Mouse (Mus musculus) kidney, postnatal 0 days (tissue): ENCODE measurements at regions not wholly inside any gene's neighbourhood (a gene's known extent, or its start where the extent isn't known, plus 50 kb on each side); places are given as distances from the start of the nearest gene placed in this dataset.

Experiments used
- ATAC-seq: fragments of 200-750 bp; cut with Nextera tagmentation; replicated peaks from 2 replicates; pipeline ENCODE4 v1.8.0; 2017; ENCODE audit warnings: low read depth, moderate number of reproducible peaks, moderate TSS enrichment, moderate library complexity; ENCODE audit not compliant: low FRiP score
- DNase-seq: peaks from one replicate; pipeline ENCODE4 v3.0.0-alpha.2; 2016; ENCODE audit warnings: low spot score
- H3K27ac ChIP-seq: fragments of 300-500 bp; sonication (generic); 2 replicates; pipeline ENCODE4 v1.5.1; 2014; ENCODE audit warnings: mild to moderate bottlenecking
- H3K27me3 ChIP-seq: fragments of 300-500 bp; sonication (generic); 2 replicates; pipeline ENCODE4 v1.6.1; 2014; ENCODE audit warnings: low read length, mixed read lengths; ENCODE audit not compliant: insufficient read depth
- H3K36me3 ChIP-seq: fragments of 300-500 bp; sonication (generic); 2 replicates; pipeline ENCODE4 v1.6.1; 2014; ENCODE audit warnings: low read length, mixed read lengths; ENCODE audit not compliant: insufficient read depth
- H3K4me1 ChIP-seq: fragments of 300-500 bp; sonication (generic); replicated peaks from 2 replicates; pipeline ENCODE4 v1.6.1; 2014; ENCODE audit warnings: antibody characterized with exemption, low read length, mixed read lengths; ENCODE audit not compliant: insufficient read depth
- H3K4me2 ChIP-seq: fragments of 300-500 bp; sonication (generic); 2 replicates; pipeline ENCODE4 v1.6.1; 2014; ENCODE audit warnings: mild to moderate bottlenecking, low read length, moderate library complexity, mixed read lengths
- H3K4me3 ChIP-seq: fragments of 300-500 bp; sonication (generic); replicated peaks from 2 replicates; pipeline ENCODE4 v1.5.1; 2014; ENCODE audit warnings: low read depth, low read length
- H3K9ac ChIP-seq: fragments of 300-500 bp; sonication (generic); 2 replicates; pipeline ENCODE4 v1.6.1; 2014; ENCODE audit warnings: low read depth, low read length
- H3K9me3 ChIP-seq: fragments of 300-500 bp; sonication (generic); replicated peaks from 2 replicates; pipeline ENCODE4 v1.6.1; 2016; ENCODE audit warnings: low read length, inconsistent platforms, mixed read lengths
- CTCF ChIP-seq: IDR thresholded peaks from 2 replicates; pipeline ENCODE4 v1.5.1; 2016; ENCODE audit warnings: antibody characterized with exemption, low read depth, mild to moderate bottlenecking, moderate library complexity
- WGBS: fragments of 180-500 bp; shearing (Covaris S2); extraction: QIAGEN DNeasy Blood & Tissue Kit; methylation state at CpG from one replicate; pipeline ENCODE4 v1.1.7; 2014; 5-methylcytosine and 5-hydroxymethylcytosine counted together

- Histone ChIP-seq H3K9me3 (no peaks in the 10 kb centered on the region), H3K27ac (no peak overlapping the region), H3K36me3 (no peaks in the 10 kb centered on the region), H3K27me3 (no peaks in the 10 kb centered on the region), H3K4me2 (no peak overlapping the region), H3K4me1 (no peaks in the 10 kb centered on the region), H3K4me3 (no peak overlapping the region), H3K9ac (no peak overlapping the region)
- WGBS: 74% methylated on average over 1 of the region's 1 CpGs
- ATAC-seq: no peak
- DNase-seq: no peak
- no peak for TF ChIP-seq CTCF
Observed at GRCm38 (mm10) chr4:69614901-69615300, 660.7 kb upstream of the Brinp1 start.

GRCm38 (mm10) chr4:69611681-69612300, 657.6 kb upstream of the Brinp1 start:
- Histone ChIP-seq H3K4me3 (no peak overlapping the region), H3K27ac (no peak overlapping the region), H3K36me3 (no peaks in the 10 kb centered on the region), H3K9me3 (no peaks in the 10 kb centered on the region), H3K9ac (no peak overlapping the region), H3K27me3 (no peaks in the 10 kb centered on the region), H3K4me2 (no peak overlapping the region), H3K4me1 (no peaks in the 10 kb centered on the region)
- no peak for TF ChIP-seq CTCF
- DNase-seq (no peak), ATAC-seq (no peak)
- 59% methylated on average over 5 of the region's 5 CpGs for whole genome bisulfite sequencing

GRCm38 (mm10) chr4:69608885-69609284, 654.7 kb upstream of the Brinp1 start:
- Histone ChIP-seq H3K27me3 (no peaks in the 10 kb centered on the region), H3K27ac (no peak overlapping the region), H3K4me2 (no peak overlapping the region), H3K36me3 (no peaks in the 10 kb centered on the region), H3K4me3 (no peak overlapping the region), H3K4me1 (no peaks in the 10 kb centered on the region), H3K9ac (no peak overlapping the region), H3K9me3 (no peaks in the 10 kb centered on the region)
- no peak for ATAC-seq
- no peak for DNase-seq
- 84% methylated on average over 1 of the region's 1 CpGs for WGBS
- TF ChIP-seq CTCF: no peak

DNA sequence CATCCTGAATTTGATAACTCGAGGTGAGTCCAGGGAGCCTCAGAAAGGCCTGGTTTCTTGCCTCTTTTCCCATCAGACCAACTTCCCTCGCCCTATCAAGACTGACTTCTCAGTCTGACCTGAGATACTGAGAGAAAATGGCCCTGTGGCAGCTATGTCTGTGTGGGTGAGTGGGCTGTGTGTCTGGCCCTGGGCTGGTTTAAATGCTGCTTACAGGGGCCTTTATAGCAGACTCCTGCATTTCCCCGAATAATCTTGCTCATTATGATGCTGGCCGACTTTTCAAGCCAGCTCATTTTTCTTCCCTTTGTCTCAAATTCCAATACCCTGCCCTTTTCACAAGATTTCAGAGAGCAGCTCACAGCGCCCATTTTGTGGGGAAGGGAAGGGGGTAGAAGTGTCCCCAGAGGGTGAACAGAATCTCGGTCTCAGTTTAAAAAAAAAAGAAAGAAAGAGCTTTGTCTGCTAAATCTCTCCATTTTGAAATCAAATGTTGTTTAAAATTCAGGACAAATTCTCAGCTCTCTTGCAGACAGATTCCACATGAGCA, 642.9 kb upstream of the Brinp1 start:
- no peak overlapping the region for H3K4me3 ChIP-seq
- 59% methylated on average over 6 of the region's 6 CpGs for WGBS
- H3K9ac ChIP-seq: no peak overlapping the region
- H3K27ac ChIP-seq: no peak overlapping the region
- no peaks in the 10 kb centered on the region for H3K9me3 ChIP-seq
- H3K36me3 ChIP-seq: no peaks in the 10 kb centered on the region
- no peak for TF ChIP-seq CTCF
- DNase-seq (no peak), ATAC-seq (no peak)
- H3K27me3 ChIP-seq: no peaks in the 10 kb centered on the region
- H3K4me1 ChIP-seq: no peaks in the 10 kb centered on the region
- no peak overlapping the region for H3K4me2 ChIP-seq

GRCm38 (mm10) chr4:69594022-69594421, 639.8 kb upstream of the Brinp1 start:
- Histone ChIP-seq H3K27ac (no peak overlapping the region), H3K4me1 (no peaks in the 10 kb centered on the region), H3K27me3 (no peaks in the 10 kb centered on the region), H3K36me3 (no peaks in the 10 kb centered on the region), H3K4me3 (no peak overlapping the region), H3K4me2 (no peak overlapping the region), H3K9ac (no peak overlapping the region), H3K9me3 (no peaks in the 10 kb centered on the region)
- 65% methylated on average over 2 of the region's 2 CpGs for WGBS
- no peak for TF ChIP-seq CTCF
- ATAC-seq: no peak
- DNase-seq: no peak

GRCm38 (mm10) chr4:69576256-69576655, 622.1 kb upstream of the Brinp1 start:
- Histone ChIP-seq H3K36me3 (no peaks in the 10 kb centered on the region), H3K9me3 (no peaks in the 10 kb centered on the region), H3K27me3 (no peaks in the 10 kb centered on the region), H3K4me1 (no peaks in the 10 kb centered on the region), H3K9ac (no peak overlapping the region), H3K4me2 (no peak overlapping the region), H3K27ac (no peak overlapping the region), H3K4me3 (no peak overlapping the region)
- WGBS: 76% methylated on average over 3 of the region's 3 CpGs
- DNase-seq (no peak), ATAC-seq (no peak)
- no peak for TF ChIP-seq CTCF

GRCm38 (mm10) chr4:69548104-69548503, 593.9 kb upstream of the Brinp1 start:
- Histone ChIP-seq H3K27me3 (no peaks in the 10 kb centered on the region), H3K9me3 (no peaks in the 10 kb centered on the region), H3K4me1 (no peaks in the 10 kb centered on the region), H3K36me3 (no peaks in the 10 kb centered on the region), H3K27ac (no peak overlapping the region), H3K9ac (no peak overlapping the region), H3K4me2 (no peak overlapping the region), H3K4me3 (no peak overlapping the region)
- no peak for ATAC-seq
- no peak for TF ChIP-seq CTCF
- WGBS: 23% methylated on average over 2 of the region's 2 CpGs
- DNase-seq: peak; percentile 54
